Mouse (Mus musculus) hindbrain, embryonic 10.5 days (tissue): ENCODE data around the gene Mmp3. TPM values are rescaled to one million over a fixed set of nuclear protein-coding genes. Genes with fewer than 3 reads are reported as not detected.
"Not testable (repeated sequence)": the region's sequence is repeated elsewhere in the genome, so short reads cannot be mapped to it uniquely, and the experiment has no call there.

ENCODE experiments used
- DNase-seq: peaks from one replicate; pipeline ENCODE4 v3.0.0-alpha.2; 2017; ENCODE audit warnings: low spot score
- H3K27ac ChIP-seq: fragments of 300-500 bp; sonication (generic); 2 replicates; pipeline ENCODE4 v1.5.1; 2016; ENCODE audit warnings: mild to moderate bottlenecking, moderate library complexity
- H3K27me3 ChIP-seq: fragments of 300-500 bp; sonication (generic); 2 replicates; pipeline ENCODE4 v1.6.1; 2016; ENCODE audit warnings: mild to moderate bottlenecking; ENCODE audit not compliant: poor library complexity, insufficient read depth, severe bottlenecking
- H3K36me3 ChIP-seq: fragments of 300-500 bp; sonication (generic); 2 replicates; pipeline ENCODE4 v1.6.1; 2016; ENCODE audit warnings: mild to moderate bottlenecking, moderate library complexity
- H3K4me1 ChIP-seq: fragments of 300-500 bp; sonication (generic); replicated peaks from 2 replicates; pipeline ENCODE4 v1.6.1; 2016; ENCODE audit warnings: mild to moderate bottlenecking
- H3K4me3 ChIP-seq: fragments of 300-500 bp; sonication (generic); 2 replicates; pipeline ENCODE4 v1.5.1; 2016; ENCODE audit warnings: mild to moderate bottlenecking, moderate library complexity
- H3K9me3 ChIP-seq: fragments of 300-500 bp; sonication (generic); 2 replicates; pipeline ENCODE4 v1.6.1; 2016; ENCODE audit warnings: mild to moderate bottlenecking, moderate library complexity
- WGBS: fragments of 180-500 bp; shearing (Covaris S2); methylation state at CpG from one replicate; pipeline ENCODE4 v1.1.7; 2016; 5-methylcytosine and 5-hydroxymethylcytosine counted together
- polyA plus RNA-seq: library from polyadenylated mRNA; unstranded; fragments of >200 nt; fragmentation: Nextera tagmentation; extraction: Ambion mirVana; gene quantifications from 2 replicates; pipeline ENCODE4 v1.2.1, GENCODE M21; 2016

Mmp3 gene
- not detected in 2 replicates for polyA plus RNA-seq

- Histone ChIP-seq H3K4me3 (no peak within 1 kb of the TSS), H3K4me1 (no peaks in the 10 kb centered on the region), H3K27me3 (no peaks in the 10 kb centered on the region), H3K36me3 (no peaks in the 10 kb centered on the region), H3K27ac (no peak within 1 kb of the TSS), H3K9me3 (no peaks in the 10 kb centered on the region)
- no peak for DNase-seq
- WGBS: 87% methylated on average over 2 of the region's 2 CpGs
Measured at GRCm38 (mm10) chr9:7445522-7445921, at the start of gene Mmp3. Mmp3 (plus strand) TSS chr9:7445822.

GRCm38 (mm10) chr9:7396556-7396955 lies 49.1 kb upstream of the Mmp3 start:
- 87% methylated on average over 8 of the region's 8 CpGs for WGBS

GRCm38 (mm10) chr9:7453302-7453701 lies 7.7 kb downstream of the Mmp3 start:
- no peaks in the 10 kb centered on the region for H3K9me3 ChIP-seq
- H3K27ac ChIP-seq: no peak overlapping the region
- no peak for DNase-seq
- H3K4me1 ChIP-seq: no peaks in the 10 kb centered on the region
- H3K4me3 ChIP-seq: no peak overlapping the region
- 73% methylated on average over 2 of the region's 2 CpGs for WGBS
- H3K27me3 ChIP-seq: no peaks in the 10 kb centered on the region
- no peaks in the 10 kb centered on the region for H3K36me3 ChIP-seq

More at GRCm38 (mm10) chr9:7396556-7396955, 49.1 kb upstream of the Mmp3 start:
- not testable (repeated sequence) for H3K9me3 ChIP-seq, H3K36me3 ChIP-seq, H3K4me3 ChIP-seq, DNase-seq, H3K27me3 ChIP-seq, H3K27ac ChIP-seq, H3K4me1 ChIP-seq

GRCm38 (mm10) chr9:7470262-7470661 lies 24.6 kb downstream of the Mmp3 start:
- no peak overlapping the region for H3K27ac ChIP-seq
- no peaks in the 10 kb centered on the region for H3K9me3 ChIP-seq
- DNase-seq: no peak
- peaks cover 4% of the 10 kb centered on the region; the same call in 1 of the 2 replicates for H3K4me1 ChIP-seq
- H3K27me3 ChIP-seq: no peaks in the 10 kb centered on the region
- 77% methylated on average over 1 of the region's 1 CpGs for whole genome bisulfite sequencing
- no peak overlapping the region for H3K4me3 ChIP-seq
- H3K36me3 ChIP-seq: no peaks in the 10 kb centered on the region

- no peak for DNase-seq
Measured at GRCm38 (mm10) chr9:7483684-7484394, 38.2 kb downstream of the Mmp3 start.

GRCm38 (mm10) chr9:7501138-7501537 lies 55.5 kb downstream of the Mmp3 start:
- no peaks in the 10 kb centered on the region for H3K27me3 ChIP-seq

More at GRCm38 (mm10) chr9:7483684-7484394, 38.2 kb downstream of the Mmp3 start:
- Histone ChIP-seq H3K36me3 (no peaks in the 10 kb centered on the region), H3K27me3 (no peaks in the 10 kb centered on the region), H3K4me3 (no peak overlapping the region), H3K9me3 (no peaks in the 10 kb centered on the region), H3K4me1 (no peaks in the 10 kb centered on the region), H3K27ac (no peak overlapping the region)
- WGBS: 69% methylated on average over 5 of the region's 5 CpGs

GRCm38 (mm10) chr9:7502051-7502450 lies 56.4 kb downstream of the Mmp3 start, which contains the start of gene Mmp10:
Mmp10 (plus strand) TSS chr9:7502352.
- Histone ChIP-seq H3K4me3 (no peak within 1 kb of the TSS), H3K27ac (no peak within 1 kb of the TSS), H3K4me1 (no peaks in the 10 kb centered on the region), H3K9me3 (no peaks in the 10 kb centered on the region), H3K36me3 (no peaks in the 10 kb centered on the region), H3K27me3 (no peaks in the 10 kb centered on the region)
- no peak for DNase-seq
- WGBS: 89% methylated on average over 3 of the region's 3 CpGs

More at GRCm38 (mm10) chr9:7501138-7501537, 55.5 kb downstream of the Mmp3 start:
- Histone ChIP-seq H3K4me3 (no peak overlapping the region), H3K36me3 (no peaks in the 10 kb centered on the region), H3K27ac (no peak overlapping the region), H3K4me1 (no peaks in the 10 kb centered on the region), H3K9me3 (no peaks in the 10 kb centered on the region)
- 87% methylated on average over 3 of the region's 3 CpGs for WGBS
- no peak for DNase-seq

Other genes starting within 250 kb of the Mmp3 start
- not detected in 2 replicates for gene Mmp13, start 173.3 kb upstream of the Mmp3 start, polyA plus RNA-seq
- not detected in 2 replicates for gene Mmp12, start 101.4 kb upstream of the Mmp3 start, polyA plus RNA-seq
- not detected in 2 replicates for gene Mmp1b, start 57.8 kb upstream of the Mmp3 start, polyA plus RNA-seq
- not detected in 2 replicates for gene Mmp10, start 56.5 kb downstream of the Mmp3 start, polyA plus RNA-seq
- gene Mmp8, start 112.6 kb downstream of the Mmp3 start, polyA plus RNA-seq: 0.07 TPM in 1 of 2 replicates, not detected in the other
- gene Mmp27, start 125.6 kb downstream of the Mmp3 start, polyA plus RNA-seq: not detected in 2 replicates
- not detected in 2 replicates for gene Mmp20, start 182.4 kb downstream of the Mmp3 start, polyA plus RNA-seq
- gene Mmp7, start 246.3 kb downstream of the Mmp3 start, polyA plus RNA-seq: not detected in 2 replicates